Mouse (Mus musculus): ENCODE results near the gene Rufy2.

DNA sequence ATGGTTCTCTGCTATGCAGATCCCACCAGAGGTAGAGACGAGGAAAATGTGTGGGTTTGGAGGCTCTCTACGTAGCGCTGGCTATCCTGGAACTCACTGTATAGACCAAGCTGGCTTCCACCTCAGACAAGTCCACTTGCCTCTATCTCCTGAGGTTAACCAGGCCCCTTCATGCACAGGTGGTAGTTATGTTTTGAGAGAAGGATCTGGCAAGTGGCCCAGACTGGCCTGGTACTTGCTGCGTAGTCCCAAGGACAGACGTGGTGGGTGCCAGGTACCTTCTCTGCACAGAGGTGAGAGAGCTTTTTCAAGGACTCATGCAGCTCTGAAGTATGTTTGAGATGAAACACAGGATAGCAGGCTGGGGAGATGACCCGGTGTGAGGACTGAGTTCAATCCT is 4.5 kb downstream of the Rufy2 start:
- TF ChIP-seq GATA1 (IDR thresholded peaks at IDR 0.05; ENCODE audit: borderline replicate concordance, low read length) (no peak), FLI1 (IDR thresholded peaks at IDR 0.05; ENCODE audit: low read length) (no peak)
